Mouse (Mus musculus): Measurements from ENCODE around the gene Gm13420. TPM values are rescaled to one million over a fixed set of nuclear protein-coding genes. Genes with fewer than 3 reads are reported as not detected.
"Not testable (repeated sequence)": the region's sequence is repeated elsewhere in the genome, so short reads cannot be mapped to it uniquely, and the experiment has no call there.

Gene Gm13420
- not detected in 2 replicates for polyA plus RNA-seq (2012; ENCODE audit: insufficient read depth, insufficient read length, missing spikeins)

- Histone ChIP-seq H3K4me3 (ENCODE audit: insufficient read depth, low read length) (no peak within 1 kb of the TSS), H3K4me1 (ENCODE audit: control insufficient read depth, insufficient read depth, low read length) (peaks cover 3% of the 10 kb centered on the region; the same call in 1 of the 2 replicates), H3K27ac (ENCODE audit: insufficient read depth, low read depth, low read length) (no peak within 1 kb of the TSS)
- no peak for TF ChIP-seq CTCF (IDR thresholded peaks at IDR 0.05; ENCODE audit: low read depth, low read length)
- no peak for TF ChIP-seq POLR2A (IDR thresholded peaks at IDR 0.05; ENCODE audit: borderline replicate concordance, low read depth, low read length)
These were observed at the start of gene Gm13420 for GRCm38 (mm10) chr2:29751497-29751896. Gm13420 (minus strand) TSS chr2:29751685.

- H3K4me1 ChIP-seq (ENCODE audit: control insufficient read depth, insufficient read depth, low read length), result peaks cover 3% of the 10 kb centered on the region; the same call in 1 of the 2 replicates
- no peak overlapping the region for H3K4me3 ChIP-seq (ENCODE audit: insufficient read depth, low read length)
- no peak for TF ChIP-seq CTCF (IDR thresholded peaks at IDR 0.05; ENCODE audit: low read depth, low read length)
- no peak for TF ChIP-seq POLR2A (IDR thresholded peaks at IDR 0.05; ENCODE audit: borderline replicate concordance, low read depth, low read length)
- no peak overlapping the region for H3K27ac ChIP-seq (ENCODE audit: insufficient read depth, low read depth, low read length)
These were observed 41.4 kb upstream of the Gm13420 start for GRCm38 (mm10) chr2:29792772-29793487.

GRCm38 (mm10) chr2:29787937-29788681 is 36.6 kb upstream of the Gm13420 start, which contains the start of gene Trub2:
Trub2 (minus strand) TSS chr2:29788502.
- Histone ChIP-seq H3K27ac (ENCODE audit: insufficient read depth, low read depth, low read length) (peak within 1 kb of the TSS; percentile 43), H3K4me3 (ENCODE audit: insufficient read depth, low read length) (peak within 1 kb of the TSS; percentile 85), H3K4me1 (ENCODE audit: control insufficient read depth, insufficient read depth, low read length) (peaks cover 8% of the 10 kb centered on the region)
- TF ChIP-seq POLR2A (IDR thresholded peaks at IDR 0.05; ENCODE audit: borderline replicate concordance, low read depth, low read length) (no peak), CTCF (IDR thresholded peaks at IDR 0.05; ENCODE audit: low read depth, low read length) (no peak)

- no peak for TF ChIP-seq POLR2A (IDR thresholded peaks at IDR 0.05; ENCODE audit: borderline replicate concordance, low read depth, low read length)
- TF ChIP-seq CTCF (IDR thresholded peaks at IDR 0.05; ENCODE audit: low read depth, low read length), result no peak
- Histone ChIP-seq H3K4me3 (ENCODE audit: insufficient read depth, low read length) (peak within 1 kb of the TSS; percentile 85), H3K4me1 (ENCODE audit: control insufficient read depth, insufficient read depth, low read length) (peaks cover 8% of the 10 kb centered on the region), H3K27ac (ENCODE audit: insufficient read depth, low read depth, low read length) (peak within 1 kb of the TSS; percentile 43)
These were observed 35.8 kb upstream of the Gm13420 start, which contains the start of gene Coq4 for GRCm38 (mm10) chr2:29787104-29787917. Coq4 (plus strand) TSS chr2:29787493.

- peak overlapping the region; percentile 28; the same call in 1 of the 2 replicates for H3K27ac ChIP-seq (ENCODE audit: insufficient read depth, low read depth, low read length)
- no peak for TF ChIP-seq CTCF (IDR thresholded peaks at IDR 0.05; ENCODE audit: low read depth, low read length)
- no peak for TF ChIP-seq POLR2A (IDR thresholded peaks at IDR 0.05; ENCODE audit: borderline replicate concordance, low read depth, low read length)
- peaks cover 8% of the 10 kb centered on the region for H3K4me1 ChIP-seq (ENCODE audit: control insufficient read depth, insufficient read depth, low read length)
- no peak overlapping the region for H3K4me3 ChIP-seq (ENCODE audit: insufficient read depth, low read length)
These were observed 32.8 kb upstream of the Gm13420 start for GRCm38 (mm10) chr2:29784290-29784689.

GRCm38 (mm10) chr2:29781256-29781655 is 29.8 kb upstream of the Gm13420 start:
- not testable (repeated sequence) for H3K4me1 ChIP-seq (ENCODE audit: control insufficient read depth, insufficient read depth, low read length); H3K27ac ChIP-seq (ENCODE audit: insufficient read depth, low read depth, low read length); H3K4me3 ChIP-seq (ENCODE audit: insufficient read depth, low read length)

- TF ChIP-seq POLR2A (IDR thresholded peaks at IDR 0.05; ENCODE audit: borderline replicate concordance, low read depth, low read length) (no peak), CTCF (IDR thresholded peaks at IDR 0.05; ENCODE audit: low read depth, low read length) (no peak)
- Histone ChIP-seq H3K27ac (ENCODE audit: insufficient read depth, low read depth, low read length) (peak overlapping the region; percentile 8; the same call in 1 of the 2 replicates), H3K4me3 (ENCODE audit: insufficient read depth, low read length) (no peak overlapping the region), H3K4me1 (ENCODE audit: control insufficient read depth, insufficient read depth, low read length) (peaks cover 24% of the 10 kb centered on the region)
These were observed 21.8 kb upstream of the Gm13420 start for GRCm38 (mm10) chr2:29773323-29773722.

GRCm38 (mm10) chr2:29771611-29772461 is 20.4 kb upstream of the Gm13420 start:
- Histone ChIP-seq H3K4me1 (ENCODE audit: control insufficient read depth, insufficient read depth, low read length) (peaks cover 24% of the 10 kb centered on the region), H3K4me3 (ENCODE audit: insufficient read depth, low read length) (no peak overlapping the region), H3K27ac (ENCODE audit: insufficient read depth, low read depth, low read length) (peak overlapping the region; percentile 59)
- TF ChIP-seq POLR2A (IDR thresholded peaks at IDR 0.05; ENCODE audit: borderline replicate concordance, low read depth, low read length), result no peak
- no peak for TF ChIP-seq CTCF (IDR thresholded peaks at IDR 0.05; ENCODE audit: low read depth, low read length)

- H3K4me1 ChIP-seq (ENCODE audit: control insufficient read depth, insufficient read depth, low read length), result peaks cover 24% of the 10 kb centered on the region
These were observed 18.7 kb upstream of the Gm13420 start for GRCm38 (mm10) chr2:29770162-29770561.

More at GRCm38 (mm10) chr2:29770162-29770561, 18.7 kb upstream of the Gm13420 start:
- TF ChIP-seq CTCF (IDR thresholded peaks at IDR 0.05; ENCODE audit: low read depth, low read length) (no peak), POLR2A (IDR thresholded peaks at IDR 0.05; ENCODE audit: borderline replicate concordance, low read depth, low read length) (no peak)
- H3K27ac ChIP-seq (ENCODE audit: insufficient read depth, low read depth, low read length), result no peak overlapping the region
- H3K4me3 ChIP-seq (ENCODE audit: insufficient read depth, low read length), result no peak overlapping the region

Measured in bone marrow macrophage, adult 2 months (primary cell).